Mouse (Mus musculus): ENCODE results near the gene Fam107a.

Fam107a gene

DNA sequence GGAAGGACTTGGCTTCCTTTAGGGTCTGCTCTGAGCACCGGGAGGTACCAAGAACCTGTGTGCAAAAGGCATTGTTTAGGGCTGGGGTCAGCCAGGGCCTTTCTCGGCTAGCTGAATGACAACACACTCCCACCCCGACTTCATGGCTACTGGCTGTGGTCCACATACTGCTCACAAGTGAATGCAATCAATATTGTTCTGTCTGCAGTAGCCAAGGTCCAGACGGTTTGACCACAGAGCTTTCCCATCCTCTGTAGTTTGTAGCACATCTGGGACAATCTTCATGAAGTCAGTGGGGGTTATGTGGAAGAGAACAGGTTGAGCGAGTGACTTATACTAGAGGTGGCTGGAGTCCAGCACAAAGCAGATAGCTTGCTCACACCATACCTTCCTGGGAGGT is 60.9 kb downstream of the Fam107a start:
- DNase-seq (ENCODE audit: low spot score in 2 of 2): no peak

DNA sequence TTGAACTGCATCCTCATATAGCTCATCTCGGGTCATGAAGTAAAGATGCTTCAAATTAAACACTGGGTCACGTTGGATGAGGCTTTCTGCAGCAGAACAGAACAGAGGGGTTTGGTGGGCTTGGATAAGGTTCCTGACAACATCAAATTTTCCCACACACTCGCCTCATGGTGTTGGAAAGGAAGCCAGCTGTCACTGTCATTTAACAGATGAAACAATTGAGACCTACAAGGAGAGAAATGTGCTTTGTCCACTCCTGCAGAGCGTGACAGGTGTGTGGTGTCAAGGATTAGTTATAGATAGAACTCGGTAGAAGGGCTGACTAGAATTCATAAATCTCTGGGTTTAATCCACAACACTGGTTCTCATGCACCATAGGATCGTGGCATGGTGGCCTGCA is 61.8 kb downstream of the Fam107a start:
- DNase-seq (ENCODE audit: low spot score in 2 of 2): no peak

DNA sequence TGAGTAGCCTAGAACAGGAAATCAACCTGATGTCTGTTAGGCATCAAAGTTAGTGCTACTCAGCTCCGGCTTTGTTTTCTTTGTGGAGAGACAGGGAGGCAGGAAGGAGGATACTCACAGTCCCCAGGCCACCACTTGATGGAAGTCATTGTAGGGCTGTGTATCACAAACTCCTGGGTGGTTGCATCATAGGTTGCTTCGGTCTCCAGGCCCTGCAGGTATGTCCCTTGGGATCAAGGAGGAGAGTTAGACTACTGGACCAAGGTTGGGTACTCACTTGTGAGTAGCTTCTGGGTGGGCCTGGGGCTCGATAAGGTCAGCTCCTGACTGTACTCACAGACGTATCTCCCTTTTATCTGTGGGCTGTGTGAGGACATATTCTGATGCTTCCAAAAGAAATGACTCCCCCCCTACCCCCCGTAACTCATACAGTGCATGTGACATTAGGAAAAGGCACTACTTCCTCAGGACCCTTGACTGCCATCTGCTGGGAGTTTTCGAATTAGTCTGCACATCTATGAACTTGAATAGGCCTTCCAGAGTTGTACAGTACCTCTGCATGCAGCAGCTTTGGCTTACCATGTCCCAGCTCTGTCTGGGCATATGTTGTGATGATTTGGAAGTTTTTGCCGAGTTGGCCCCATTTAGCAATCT is 62.6 kb downstream of the Fam107a start:
- DNase-seq (ENCODE audit: low spot score in 2 of 2): peak; percentile 60 to 77

DNA sequence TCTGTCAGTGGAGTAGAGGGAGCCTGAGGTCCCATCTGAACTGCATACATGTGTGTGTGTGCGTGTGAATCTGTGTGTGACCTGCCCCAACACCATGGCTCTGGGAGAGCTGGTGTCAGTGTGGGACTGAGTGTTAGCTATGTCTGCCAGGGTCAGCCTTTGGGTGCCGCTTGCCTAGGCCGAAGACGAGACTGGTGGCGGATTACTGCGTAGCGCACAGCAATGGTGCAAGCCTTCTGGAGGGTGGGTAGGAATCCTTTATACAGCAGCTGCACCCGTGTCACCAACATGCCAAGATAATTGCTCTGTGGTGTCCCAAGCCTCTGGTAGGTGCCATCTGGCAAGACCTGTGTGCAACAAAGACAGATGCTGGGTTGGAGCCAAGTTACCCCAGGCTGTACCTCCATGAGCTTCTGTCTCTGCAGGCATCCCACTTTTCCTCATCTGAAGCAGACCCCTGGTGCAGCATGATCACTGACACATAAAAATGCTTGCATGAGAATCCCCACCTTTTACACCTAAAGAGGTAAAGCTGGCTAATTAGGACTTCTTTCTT is 66.4 kb downstream of the Fam107a start:
- no peak for DNase-seq (ENCODE audit: low spot score in 2 of 2)

DNA sequence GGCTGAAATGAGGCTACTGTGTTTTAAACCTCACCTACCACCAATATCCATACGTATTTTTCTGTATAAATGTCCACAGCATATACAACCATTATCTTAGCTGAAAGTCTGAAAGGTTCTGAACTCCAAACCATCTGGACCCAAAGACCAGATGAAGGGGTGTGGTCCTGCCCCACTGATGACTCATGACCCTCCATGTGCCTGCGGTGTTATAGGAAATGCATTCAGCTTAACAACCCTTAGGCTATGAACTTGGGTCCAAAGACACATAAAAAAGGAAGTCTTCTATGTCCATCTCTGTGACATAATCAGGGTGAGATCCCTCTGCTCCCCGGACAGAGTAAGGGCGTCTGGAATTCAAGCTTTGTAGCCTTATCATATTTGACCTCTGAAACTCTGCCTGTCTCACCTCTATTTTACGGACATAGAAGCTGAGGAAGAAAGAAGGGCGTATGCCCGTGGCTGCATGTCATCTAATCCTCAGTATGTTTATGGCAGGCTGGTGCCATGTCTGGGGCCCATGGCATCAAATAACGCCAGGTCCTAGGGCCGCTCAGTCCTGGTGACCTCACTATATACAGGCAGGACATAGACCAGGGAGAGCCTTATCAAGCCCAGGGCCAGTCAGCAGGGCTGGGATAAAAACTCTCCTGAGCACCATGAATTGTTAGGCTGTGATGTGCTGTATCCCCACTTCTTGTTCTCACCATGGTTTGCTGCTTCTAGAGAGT is 67.5 kb downstream of the Fam107a start:
- no peak for DNase-seq (ENCODE audit: low spot score in 2 of 2)

DNA sequence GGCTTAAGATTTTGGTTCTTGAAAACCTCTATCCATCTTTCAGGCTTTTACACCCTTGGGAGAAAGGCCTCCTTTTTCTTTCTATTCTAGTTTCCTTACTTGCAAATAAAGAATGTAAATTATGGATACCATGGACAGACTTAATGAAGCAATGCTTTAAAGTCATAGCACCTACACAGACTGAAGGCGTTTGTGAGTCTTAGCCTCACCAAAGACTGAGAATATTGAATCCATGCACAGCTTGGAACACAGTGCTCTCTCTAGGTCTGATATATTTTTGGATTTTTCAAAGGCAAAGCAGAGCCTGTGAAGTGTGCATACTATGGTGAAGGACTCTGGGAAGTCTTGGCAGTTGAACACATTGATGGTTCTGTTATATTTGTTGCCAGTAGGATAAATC is 68.6 kb downstream of the Fam107a start:
- no peak for DNase-seq (ENCODE audit: low spot score in 2 of 2)

DNA sequence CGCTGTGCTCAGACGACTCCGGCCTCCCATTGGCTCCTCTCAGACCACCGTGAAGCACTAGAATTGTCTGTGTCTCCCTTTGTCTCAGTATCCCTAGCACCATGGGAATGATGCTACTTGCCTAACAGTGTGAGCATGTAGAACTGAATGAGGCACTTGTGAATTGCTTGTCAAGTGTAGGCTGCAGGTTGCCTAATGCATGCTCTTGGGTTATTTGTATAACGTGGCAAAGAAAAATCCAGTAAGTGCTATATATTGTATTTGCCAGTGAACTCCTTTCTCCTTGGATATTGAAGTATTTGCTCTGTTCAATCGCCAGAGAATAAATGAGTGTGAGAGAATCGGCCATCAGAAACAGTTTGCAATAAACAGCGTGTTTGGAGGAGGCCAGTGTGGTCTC is 70.9 kb downstream of the Fam107a start:
- DNase-seq (ENCODE audit: low spot score in 2 of 2): no peak
